Mouse (Mus musculus) C2C12 (cell line): ENCODE results near the gene Sdccag8. TPM values are rescaled to one million over a fixed set of nuclear protein-coding genes. Genes with fewer than 3 reads are reported as not detected.

Experiments
- H3K27me3 ChIP-seq: one replicate; pipeline ENCODE4 v1.6.1; 2011; ENCODE audit not compliant: control insufficient read depth, insufficient read depth, insufficient read length
- H3K36me3 ChIP-seq: one replicate; pipeline ENCODE4 v1.6.1; 2011; ENCODE audit not compliant: control insufficient read depth, insufficient read depth
- H3K4me3 ChIP-seq: one replicate; pipeline ENCODE4 v1.5.1; 2011; ENCODE audit warnings: mild to moderate bottlenecking, control low read depth; ENCODE audit not compliant: poor library complexity, insufficient read depth, severe bottlenecking
- H3K79me2 ChIP-seq: one replicate; pipeline ENCODE4 v1.6.1; 2011; ENCODE audit not compliant: control insufficient read depth, insufficient read depth
- H3K79me3 ChIP-seq: one replicate; pipeline ENCODE4 v1.6.1; 2011; ENCODE audit warnings: low read depth, control low read depth
- H3ac ChIP-seq: one replicate; pipeline ENCODE3; 2011; ENCODE audit warnings: low read depth; ENCODE audit not compliant: control insufficient read depth, insufficient read length
- CEBPB ChIP-seq: IDR thresholded peaks from one replicate; pipeline ENCODE4 v1.6.1; 2011; ENCODE audit warnings: low read depth, mild to moderate bottlenecking, control low read depth, moderate library complexity
- CTCF ChIP-seq: IDR thresholded peaks from one replicate; pipeline ENCODE4 v1.5.1; 2011; ENCODE audit not compliant: control insufficient read depth, insufficient read depth, insufficient read length
- FOSL1 ChIP-seq: IDR thresholded peaks from one replicate; pipeline ENCODE4 v1.8.0; 2011; ENCODE audit warnings: mild to moderate bottlenecking, low read length; ENCODE audit not compliant: poor library complexity, insufficient read depth, severe bottlenecking
- MAX ChIP-seq: IDR thresholded peaks from one replicate; pipeline ENCODE4 v1.6.1; 2011; ENCODE audit warnings: mild to moderate bottlenecking, control low read depth
- MYOD1 ChIP-seq: IDR thresholded peaks from one replicate; pipeline ENCODE4 v1.6.1; 2011; ENCODE audit warnings: low read depth; ENCODE audit not compliant: control insufficient read depth, insufficient read length
- MYOG ChIP-seq: IDR thresholded peaks from one replicate; pipeline ENCODE4 v1.6.1; 2011; ENCODE audit not compliant: control insufficient read depth, insufficient read length; ENCODE audit errors: extremely low read depth
- USF1 ChIP-seq: IDR thresholded peaks from one replicate; pipeline ENCODE4 v1.6.1; 2011; ENCODE audit warnings: low read depth, mild to moderate bottlenecking, control low read depth, moderate library complexity
- polyA plus RNA-seq: library from polyadenylated mRNA; unstranded; fragments of >200 nt; fragmentation: generic; extraction: Trizol; gene quantifications from one replicate; pipeline ENCODE4 v1.2.1, GENCODE M21; 2012; ENCODE audit warnings: missing spikeins

Gene Sdccag8
- polyA plus RNA-seq, 1 experiment = 5.8 TPM

- Histone ChIP-seq H3ac (no peak overlapping the region), H3K27me3 (no peaks in the 10 kb centered on the region), H3K36me3 (no peaks in the 10 kb centered on the region), H3K79me3 (no peaks in the 10 kb centered on the region), H3K79me2 (no peaks in the 10 kb centered on the region), H3K4me3 (no peak overlapping the region)
- no peak for TF ChIP-seq MAX
- TF ChIP-seq FOSL1 = no peak
- TF ChIP-seq CTCF = no peak
- TF ChIP-seq MYOG = no peak
- no peak for TF ChIP-seq CEBPB
- no peak for TF ChIP-seq MYOD1
- no peak for TF ChIP-seq USF1
Observed at GRCm38 (mm10) chr1:176929710-176930109, 115.2 kb downstream of the Sdccag8 start.

GRCm38 (mm10) chr1:176930574-176930973, 116.1 kb downstream of the Sdccag8 start:
- H3ac ChIP-seq = no peak overlapping the region
- H3K27me3 ChIP-seq = no peaks in the 10 kb centered on the region
- TF ChIP-seq CEBPB = no peak
- TF ChIP-seq MYOG = no peak
- TF ChIP-seq CTCF = no peak
- no peak for TF ChIP-seq MYOD1
- TF ChIP-seq USF1 = no peak
- TF ChIP-seq MAX = no peak
- no peak for TF ChIP-seq FOSL1
- H3K36me3 ChIP-seq = no peaks in the 10 kb centered on the region
- no peak overlapping the region for H3K4me3 ChIP-seq
- no peaks in the 10 kb centered on the region for H3K79me3 ChIP-seq
- no peaks in the 10 kb centered on the region for H3K79me2 ChIP-seq

GRCm38 (mm10) chr1:176930981-176931500, 116.6 kb downstream of the Sdccag8 start:
- no peaks in the 10 kb centered on the region for H3K36me3 ChIP-seq
- H3K27me3 ChIP-seq = no peaks in the 10 kb centered on the region
- no peak overlapping the region for H3K4me3 ChIP-seq
- no peaks in the 10 kb centered on the region for H3K79me2 ChIP-seq
- TF ChIP-seq CTCF (no peak), MAX (no peak), CEBPB (no peak), USF1 (no peak), MYOG (no peak), FOSL1 (no peak), MYOD1 (no peak)
- H3K79me3 ChIP-seq = no peaks in the 10 kb centered on the region
- no peak overlapping the region for H3ac ChIP-seq

- Histone ChIP-seq H3K27me3 (no peaks in the 10 kb centered on the region), H3K79me3 (no peaks in the 10 kb centered on the region), H3K4me3 (no peak overlapping the region), H3K36me3 (no peaks in the 10 kb centered on the region), H3ac (no peak overlapping the region), H3K79me2 (no peaks in the 10 kb centered on the region)
- TF ChIP-seq CEBPB = no peak
- TF ChIP-seq USF1 = no peak
- no peak for TF ChIP-seq MYOG
- no peak for TF ChIP-seq MAX
- no peak for TF ChIP-seq CTCF
- TF ChIP-seq MYOD1 = no peak
- no peak for TF ChIP-seq FOSL1
Observed at GRCm38 (mm10) chr1:176931511-176931910, 117.1 kb downstream of the Sdccag8 start.

GRCm38 (mm10) chr1:176932320-176932950, 118.0 kb downstream of the Sdccag8 start:
- Histone ChIP-seq H3K36me3 (no peaks in the 10 kb centered on the region), H3K27me3 (no peaks in the 10 kb centered on the region), H3K4me3 (no peak overlapping the region), H3ac (no peak overlapping the region), H3K79me3 (no peaks in the 10 kb centered on the region), H3K79me2 (no peaks in the 10 kb centered on the region)
- no peak for TF ChIP-seq MYOD1
- no peak for TF ChIP-seq CEBPB
- no peak for TF ChIP-seq MAX
- TF ChIP-seq FOSL1 = no peak
- TF ChIP-seq USF1 = no peak
- TF ChIP-seq CTCF = no peak
- TF ChIP-seq MYOG = no peak

GRCm38 (mm10) chr1:176933319-176933718, 118.9 kb downstream of the Sdccag8 start:
- no peaks in the 10 kb centered on the region for H3K79me3 ChIP-seq
- no peak overlapping the region for H3K4me3 ChIP-seq
- H3K79me2 ChIP-seq = no peaks in the 10 kb centered on the region
- no peak for TF ChIP-seq FOSL1
- TF ChIP-seq CEBPB = no peak
- TF ChIP-seq USF1 = no peak
- no peak for TF ChIP-seq MYOG
- TF ChIP-seq MAX = no peak
- no peak for TF ChIP-seq MYOD1
- TF ChIP-seq CTCF = no peak
- H3K27me3 ChIP-seq = no peaks in the 10 kb centered on the region
- H3ac ChIP-seq = no peak overlapping the region
- no peaks in the 10 kb centered on the region for H3K36me3 ChIP-seq
